Mouse (Mus musculus) forebrain, embryonic 12.5 days (tissue): ENCODE results near the gene Tnfsf10. TPM values are rescaled to one million over a fixed set of nuclear protein-coding genes. Genes with fewer than 3 reads are reported as not detected.
"Not testable (repeated sequence)": the region's sequence is repeated elsewhere in the genome, so short reads cannot be mapped to it uniquely, and the experiment has no call there.

Experiments used
- ATAC-seq: fragments of 200-750 bp; cut with Nextera tagmentation; 2 replicates; pipeline ENCODE4 v1.8.0; 2017; ENCODE audit warnings: moderate TSS enrichment; ENCODE audit not compliant: low FRiP score
- H3K27ac ChIP-seq: fragments of 300-500 bp; sonication (generic); 2 replicates; pipeline ENCODE4 v1.5.1; 2016; ENCODE audit warnings: mild to moderate bottlenecking
- H3K27me3 ChIP-seq: fragments of 300-500 bp; sonication (generic); 2 replicates; pipeline ENCODE4 v1.6.1; 2016; ENCODE audit warnings: mild to moderate bottlenecking
- H3K36me3 ChIP-seq: fragments of 300-500 bp; sonication (generic); replicated peaks from 2 replicates; pipeline ENCODE4 v1.6.1; 2016; ENCODE audit warnings: mild to moderate bottlenecking
- H3K4me1 ChIP-seq: fragments of 300-500 bp; sonication (generic); 2 replicates; pipeline ENCODE4 v1.6.1; 2016
- H3K4me2 ChIP-seq: fragments of 300-500 bp; sonication (generic); 2 replicates; pipeline ENCODE4 v1.6.1; 2016; ENCODE audit warnings: mild to moderate bottlenecking, moderate library complexity
- H3K4me3 ChIP-seq: fragments of 300-500 bp; sonication (generic); replicated peaks from 2 replicates; pipeline ENCODE4 v1.5.1; 2016; ENCODE audit warnings: mild to moderate bottlenecking
- H3K9ac ChIP-seq: fragments of 300-500 bp; sonication (generic); 2 replicates; pipeline ENCODE4 v1.6.1; 2016; ENCODE audit warnings: mild to moderate bottlenecking
- H3K9me3 ChIP-seq: fragments of 300-500 bp; sonication (generic); 2 replicates; pipeline ENCODE4 v1.6.1; 2016
- WGBS: fragments of 180-500 bp; shearing (Covaris S2); methylation state at CpG from one replicate; pipeline ENCODE4 v1.1.7; 2016; 5-methylcytosine and 5-hydroxymethylcytosine counted together
- polyA plus RNA-seq: library from polyadenylated mRNA; unstranded; fragments of >200 nt; fragmentation: Nextera tagmentation; extraction: Ambion mirVana; gene quantifications from 2 replicates; pipeline ENCODE4 v1.2.1, GENCODE M21; 2016

Tnfsf10 gene
- polyA plus RNA-seq, result not detected in 2 replicates

DNA sequence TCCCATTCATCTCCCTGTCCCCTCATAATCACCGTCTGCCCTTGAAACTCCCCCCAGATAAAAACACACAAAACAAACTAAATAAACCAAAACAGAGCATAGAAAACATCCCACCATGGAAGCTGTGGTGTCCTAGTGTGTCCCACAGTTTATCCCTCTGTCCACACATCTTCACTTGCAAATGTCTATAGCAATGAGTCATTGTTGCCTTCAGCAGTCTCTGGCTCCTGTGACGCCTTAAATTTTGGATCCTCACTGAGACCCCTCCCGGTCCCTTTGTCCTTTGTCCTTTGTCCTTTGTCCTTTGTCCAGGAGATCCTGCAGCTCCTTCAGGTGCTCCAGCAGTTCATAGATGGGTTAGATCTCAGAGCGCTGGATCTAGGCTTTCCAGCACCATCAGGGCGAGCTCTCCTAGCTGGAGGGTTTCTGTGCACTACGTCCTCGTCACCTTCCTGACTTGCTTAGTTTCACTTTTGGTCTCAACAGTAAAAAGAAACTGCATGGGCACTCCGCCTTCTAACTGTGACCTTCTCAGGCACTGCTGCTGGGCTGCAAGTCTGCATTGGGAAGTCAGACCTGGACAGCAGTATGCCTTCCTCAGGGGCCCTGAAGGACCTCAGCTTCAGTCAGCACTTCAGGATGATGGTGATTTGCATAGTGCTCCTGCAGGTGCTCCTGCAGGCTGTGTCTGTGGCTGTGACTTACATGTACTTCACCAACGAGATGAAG is at the start of gene Tnfsf10:
Gene Tnfsf10, plus strand, starts transcription at position 470 of the 729 bp plus-strand sequence.
- no peaks in the 10 kb centered on the region for H3K27me3 ChIP-seq
- WGBS, result 68% methylated on average over 9 of the region's 9 CpGs
- H3K9me3 ChIP-seq, result no peaks in the 10 kb centered on the region
- no peak within 1 kb of the TSS for H3K9ac ChIP-seq
- H3K4me3 ChIP-seq, result no peak within 1 kb of the TSS
- ATAC-seq, result no peak
- H3K27ac ChIP-seq, result no peak within 1 kb of the TSS
- H3K36me3 ChIP-seq, result no peaks in the 10 kb centered on the region
- H3K4me1 ChIP-seq, result no peaks in the 10 kb centered on the region
- no peak within 1 kb of the TSS for H3K4me2 ChIP-seq

DNA sequence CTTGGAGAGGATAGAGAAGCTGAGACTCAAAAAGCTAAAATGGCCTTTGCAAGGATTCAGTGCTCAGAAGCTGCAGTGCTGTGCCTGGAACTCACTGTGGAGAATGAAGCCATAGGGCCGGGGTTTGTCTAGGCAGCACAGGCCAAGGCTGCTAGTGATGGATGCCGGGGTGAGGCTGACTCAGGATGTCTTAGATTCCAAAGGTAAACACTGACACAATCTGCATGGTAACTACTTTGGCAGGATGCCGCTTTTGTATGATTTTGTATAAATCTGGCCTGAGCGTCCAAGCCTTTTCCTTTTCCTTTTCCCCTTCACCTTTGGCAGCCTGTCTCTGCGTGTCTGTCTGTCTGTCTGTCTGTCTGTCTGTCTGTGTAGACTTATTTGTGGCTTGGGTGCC is 49.5 kb upstream of the Tnfsf10 start:
- no peak for ATAC-seq

DNA sequence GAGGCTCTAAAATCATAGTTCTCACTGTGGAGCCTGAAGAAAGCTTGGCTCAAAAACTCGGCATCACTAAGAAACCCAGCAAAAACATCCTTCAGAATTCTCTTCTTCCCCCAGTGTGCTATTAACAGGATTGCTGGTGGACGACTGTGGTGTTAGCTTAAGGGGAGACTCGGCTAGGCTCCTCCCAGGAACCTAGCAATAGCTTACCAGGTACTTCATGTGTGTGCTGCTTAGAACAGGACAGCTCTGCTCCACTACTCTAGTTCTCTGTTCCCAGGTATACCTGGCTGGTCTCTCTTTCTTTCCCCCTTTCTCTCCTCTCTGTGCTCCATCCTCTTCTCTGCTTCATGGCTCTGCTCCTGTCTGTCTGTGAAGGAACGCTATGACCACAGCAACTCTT is 48.9 kb upstream of the Tnfsf10 start:
- Histone ChIP-seq H3K4me3 (no peak overlapping the region), H3K9me3 (no peaks in the 10 kb centered on the region), H3K27me3 (no peaks in the 10 kb centered on the region), H3K27ac (no peak overlapping the region), H3K9ac (no peak overlapping the region), H3K36me3 (no peaks in the 10 kb centered on the region), H3K4me1 (0 out of 2 replicates have a peak, but pooled peaks cover 4% of the 10 kb centered on the region), H3K4me2 (no peak overlapping the region)
- 80% methylated on average over 4 of the region's 4 CpGs for WGBS
- ATAC-seq, result no peak

More for the DNA sequence above, 49.5 kb upstream of the Tnfsf10 start:
- H3K36me3 ChIP-seq, result no peaks in the 10 kb centered on the region
- H3K4me1 ChIP-seq, result 0 out of 2 replicates have a peak, but pooled peaks cover 4% of the 10 kb centered on the region
- no peak overlapping the region for H3K9ac ChIP-seq
- no peaks in the 10 kb centered on the region for H3K9me3 ChIP-seq
- H3K4me2 ChIP-seq, result no peak overlapping the region
- no peak overlapping the region for H3K27ac ChIP-seq
- no peaks in the 10 kb centered on the region for H3K27me3 ChIP-seq
- 92% methylated on average over 5 of the region's 5 CpGs for WGBS
- no peak overlapping the region for H3K4me3 ChIP-seq

DNA sequence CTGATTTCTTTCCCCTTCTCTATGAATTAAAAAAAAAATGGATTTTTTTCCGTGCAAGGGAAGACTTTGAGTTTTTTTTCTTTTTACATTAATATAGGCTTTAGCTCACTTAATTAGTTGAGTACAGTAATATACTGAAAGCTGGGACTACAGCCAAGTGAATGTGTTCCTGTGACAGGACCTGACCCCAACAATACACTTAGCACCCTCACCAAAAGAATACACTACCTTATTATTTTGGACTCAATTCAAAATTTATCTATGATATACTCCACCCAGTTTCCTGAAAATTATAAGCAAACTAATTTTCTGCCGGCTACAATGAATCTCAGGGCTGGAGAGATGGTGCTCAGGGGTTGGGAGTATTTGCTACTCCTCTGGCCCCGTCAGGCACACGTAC is 47.7 kb upstream of the Tnfsf10 start:
- WGBS, result 88% methylated on average over 4 of the region's 4 CpGs
- ATAC-seq, result no peak
- H3K36me3 ChIP-seq, result no peaks in the 10 kb centered on the region
- H3K27ac ChIP-seq, result no peak overlapping the region
- H3K9me3 ChIP-seq, result no peaks in the 10 kb centered on the region
- H3K4me3 ChIP-seq, result no peak overlapping the region
- no peak overlapping the region for H3K9ac ChIP-seq
- 0 out of 2 replicates have a peak, but pooled peaks cover 4% of the 10 kb centered on the region for H3K4me1 ChIP-seq
- no peaks in the 10 kb centered on the region; the same call in 1 of the 2 replicates for H3K27me3 ChIP-seq
- H3K4me2 ChIP-seq, result no peak overlapping the region

DNA sequence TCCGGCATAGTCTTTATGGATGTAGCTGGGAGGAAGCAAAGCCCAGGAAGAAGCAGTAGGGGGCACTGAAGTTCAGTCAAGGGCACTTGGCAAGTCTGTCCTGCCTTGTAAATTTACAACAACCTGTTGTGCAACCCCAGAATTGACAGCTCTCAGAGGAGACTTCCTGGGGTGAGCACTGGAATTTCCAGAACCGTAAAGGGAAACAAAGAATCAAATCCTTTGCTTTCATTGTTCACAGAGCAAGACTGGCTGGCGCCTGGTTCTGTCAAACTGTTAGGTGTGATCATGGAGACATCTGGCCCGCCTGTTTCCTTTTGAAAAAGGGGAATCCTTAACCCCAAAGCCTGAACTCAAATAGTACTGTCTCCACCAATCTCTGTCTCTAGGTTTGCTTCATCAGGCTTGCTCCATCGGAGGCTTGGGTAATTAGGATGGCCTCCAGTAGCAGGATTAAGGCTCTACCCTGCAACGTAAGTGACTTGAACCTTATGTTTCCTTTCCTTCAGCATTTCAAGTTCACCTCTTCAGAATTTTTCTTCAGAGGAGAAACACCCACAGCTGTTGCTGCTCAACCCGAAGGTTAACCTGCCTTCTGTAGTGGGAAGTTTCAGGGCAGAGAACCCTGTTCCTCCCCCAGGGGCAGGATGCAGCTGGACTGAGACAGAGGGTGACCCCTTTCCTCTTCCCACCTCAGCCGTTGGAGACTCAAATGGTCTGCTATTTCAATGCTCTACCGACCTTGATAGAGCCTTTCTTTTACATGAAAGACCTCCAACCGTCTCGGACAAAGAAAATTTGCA is 46.5 kb upstream of the Tnfsf10 start:
- Histone ChIP-seq H3K27ac (no peak overlapping the region), H3K4me3 (no peak overlapping the region), H3K27me3 (no peaks in the 10 kb centered on the region; the same call in 1 of the 2 replicates), H3K36me3 (no peaks in the 10 kb centered on the region), H3K9me3 (no peaks in the 10 kb centered on the region), H3K4me1 (0 out of 2 replicates have a peak, but pooled peaks cover 4% of the 10 kb centered on the region), H3K9ac (no peak overlapping the region), H3K4me2 (no peak overlapping the region)
- 41% methylated on average over 11 of the region's 11 CpGs for WGBS
- ATAC-seq, result no peak

DNA sequence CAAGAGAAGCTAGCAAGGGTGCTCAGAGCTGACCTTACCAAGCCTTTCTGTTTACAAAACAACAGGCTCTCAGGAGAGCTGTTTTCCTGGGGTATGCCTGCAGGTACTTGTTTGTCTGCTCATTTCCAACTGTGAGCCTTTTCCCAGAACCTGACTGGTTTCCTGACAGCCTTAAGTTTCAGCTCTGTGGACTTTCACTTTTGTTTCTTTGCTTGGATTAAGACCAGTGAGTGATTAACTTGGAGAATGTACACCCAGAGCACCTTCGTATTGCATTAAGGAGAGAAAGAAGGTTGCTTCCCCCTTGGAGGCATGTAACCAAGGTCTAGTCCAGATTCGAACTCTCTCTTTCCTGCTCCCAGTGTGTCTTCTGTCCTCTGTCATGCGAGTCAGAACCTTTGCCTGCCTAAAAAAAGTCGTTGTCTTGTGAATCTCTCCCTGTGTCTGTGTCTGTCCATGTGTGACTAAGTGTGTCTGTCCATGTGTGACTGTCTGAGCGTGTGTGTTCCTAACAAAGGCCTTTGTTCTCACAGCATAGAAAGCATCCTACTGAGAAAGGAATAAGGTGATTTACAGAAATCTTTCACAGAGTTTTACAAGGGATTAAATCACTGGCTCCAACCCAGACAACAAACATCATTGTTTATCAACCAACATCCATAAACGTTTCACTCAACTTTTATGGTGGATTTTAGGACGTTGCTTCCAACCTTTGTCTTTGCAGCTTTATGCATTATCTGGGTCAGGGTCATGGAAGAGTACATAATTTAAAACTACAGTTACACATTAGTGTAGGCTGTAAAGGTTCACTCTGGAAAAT is 43.7 kb upstream of the Tnfsf10 start:
- WGBS, result 18% methylated on average over 7 of the region's 7 CpGs
- Histone ChIP-seq H3K4me3 (no peak overlapping the region), H3K4me2 (no peak overlapping the region), H3K27ac (no peak overlapping the region), H3K27me3 (no peaks in the 10 kb centered on the region; the same call in 1 of the 2 replicates), H3K9me3 (no peaks in the 10 kb centered on the region), H3K9ac (no peak overlapping the region), H3K36me3 (no peaks in the 10 kb centered on the region), H3K4me1 (0 out of 2 replicates have a peak, but pooled peaks cover 4% of the 10 kb centered on the region)
- no peak for ATAC-seq

DNA sequence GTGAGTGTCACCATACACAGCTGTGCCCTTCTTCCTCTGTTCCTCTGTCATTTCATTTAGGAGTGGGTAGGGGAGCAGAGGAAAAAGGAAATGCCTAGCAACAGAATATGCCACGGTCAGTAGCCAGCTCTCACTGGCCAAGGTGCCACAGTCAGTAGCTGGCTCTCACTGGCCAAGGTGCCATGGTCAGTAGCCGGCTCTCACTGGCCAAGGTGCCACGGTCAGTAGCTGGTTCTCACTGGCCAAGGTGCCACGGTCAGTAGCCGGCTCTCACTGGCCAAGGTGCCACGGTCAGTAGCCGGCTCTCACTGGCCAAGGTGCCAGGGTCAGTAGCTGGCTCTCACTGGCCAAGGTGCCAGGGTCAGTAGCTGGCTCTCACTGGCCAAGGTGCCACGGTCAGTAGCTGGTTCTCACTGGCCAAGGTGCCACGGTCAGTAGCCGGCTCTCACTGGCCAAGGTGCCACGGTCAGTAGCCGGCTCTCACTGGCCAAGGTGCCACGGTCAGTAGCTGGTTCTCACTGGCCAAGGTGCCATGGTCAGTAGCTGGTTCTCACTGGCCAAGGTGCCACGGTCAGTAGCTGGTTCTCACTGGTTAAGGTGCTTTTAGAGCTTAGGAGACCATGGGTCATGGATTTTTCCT is 37.4 kb upstream of the Tnfsf10 start:
- 97% methylated on average over 14 of the region's 14 CpGs for WGBS
- not testable (repeated sequence) for H3K4me3 ChIP-seq, H3K27ac ChIP-seq, ATAC-seq, H3K36me3 ChIP-seq, H3K9me3 ChIP-seq, H3K4me2 ChIP-seq, H3K9ac ChIP-seq
- Histone ChIP-seq H3K4me1 (peaks cover 15% of the 10 kb centered on the region), H3K27me3 (peaks cover 14% of the 10 kb centered on the region; the same call in 1 of the 2 replicates)

DNA sequence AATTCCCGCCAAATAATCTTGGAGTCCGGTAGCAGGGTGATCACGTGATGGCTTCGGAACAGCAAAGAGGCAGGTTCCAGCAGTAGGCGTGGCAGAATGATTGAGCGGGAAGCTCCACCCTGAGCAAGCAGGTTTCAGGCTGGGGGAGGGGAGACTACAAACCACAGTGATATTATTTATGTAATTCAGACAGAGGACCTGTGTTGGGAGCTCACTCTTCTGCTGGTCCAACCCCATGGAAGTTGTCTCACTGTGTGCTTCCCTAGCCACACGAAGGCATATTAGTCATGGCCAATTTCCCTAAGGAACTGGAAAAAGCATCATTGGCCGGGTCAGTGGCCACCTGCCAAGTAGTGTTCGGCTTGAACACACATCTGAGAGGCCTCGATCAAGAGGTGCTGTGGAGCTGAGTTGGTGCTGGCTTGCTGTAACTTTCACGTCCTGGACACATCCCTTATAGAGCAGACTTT is 36.5 kb upstream of the Tnfsf10 start:
- no peak overlapping the region for H3K4me3 ChIP-seq
- 69% methylated on average over 11 of the region's 11 CpGs for WGBS
- H3K27me3 ChIP-seq, result peaks cover 14% of the 10 kb centered on the region; the same call in 1 of the 2 replicates
- no peak for ATAC-seq
- no peaks in the 10 kb centered on the region for H3K9me3 ChIP-seq
- no peaks in the 10 kb centered on the region for H3K36me3 ChIP-seq
- no peak overlapping the region for H3K27ac ChIP-seq
- peaks cover 15% of the 10 kb centered on the region for H3K4me1 ChIP-seq
- no peak overlapping the region for H3K4me2 ChIP-seq
- H3K9ac ChIP-seq, result no peak overlapping the region

DNA sequence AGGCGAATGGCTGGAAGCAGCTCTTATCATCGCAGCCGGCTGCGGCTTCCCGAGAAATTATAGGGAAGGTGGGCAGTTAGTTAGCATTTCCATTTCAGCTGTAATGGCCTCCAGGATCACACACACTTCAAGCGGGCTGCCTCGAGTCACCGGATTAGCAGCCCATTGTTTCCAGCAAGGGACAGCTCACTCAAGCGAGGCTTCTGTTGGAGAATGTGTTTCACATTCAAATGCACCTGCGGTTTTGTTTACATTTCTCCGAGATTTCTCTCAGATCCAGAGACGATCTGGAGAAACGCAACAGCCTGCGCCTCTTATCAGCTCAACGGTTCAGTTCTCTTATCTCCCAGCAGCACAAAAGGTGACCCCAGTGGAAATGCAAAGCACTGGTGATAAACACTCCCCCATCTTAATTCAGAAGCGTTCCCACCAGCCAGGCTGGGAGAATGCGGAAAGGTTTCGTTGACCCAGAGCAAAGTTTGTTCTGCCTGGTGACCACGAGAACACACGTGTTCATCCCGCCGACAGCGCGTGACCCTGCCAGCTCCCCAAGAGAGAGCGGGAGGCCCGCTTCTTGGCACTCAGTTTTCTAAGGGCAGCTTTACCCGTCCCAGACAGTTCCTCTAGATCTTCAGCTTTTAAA is 33.6 kb upstream of the Tnfsf10 start:
- Histone ChIP-seq H3K27me3 (peaks cover 14% of the 10 kb centered on the region; the same call in 1 of the 2 replicates), H3K4me3 (peak overlapping the region; percentile 35), H3K36me3 (no peaks in the 10 kb centered on the region), H3K27ac (no peak overlapping the region), H3K4me1 (peaks cover 15% of the 10 kb centered on the region), H3K9me3 (no peaks in the 10 kb centered on the region), H3K9ac (peak overlapping the region; percentile 36; the same call in 1 of the 2 replicates), H3K4me2 (peak overlapping the region; percentile 61)
- WGBS, result 2% methylated on average over 27 of the region's 27 CpGs
- peak; percentile 76 for ATAC-seq

DNA sequence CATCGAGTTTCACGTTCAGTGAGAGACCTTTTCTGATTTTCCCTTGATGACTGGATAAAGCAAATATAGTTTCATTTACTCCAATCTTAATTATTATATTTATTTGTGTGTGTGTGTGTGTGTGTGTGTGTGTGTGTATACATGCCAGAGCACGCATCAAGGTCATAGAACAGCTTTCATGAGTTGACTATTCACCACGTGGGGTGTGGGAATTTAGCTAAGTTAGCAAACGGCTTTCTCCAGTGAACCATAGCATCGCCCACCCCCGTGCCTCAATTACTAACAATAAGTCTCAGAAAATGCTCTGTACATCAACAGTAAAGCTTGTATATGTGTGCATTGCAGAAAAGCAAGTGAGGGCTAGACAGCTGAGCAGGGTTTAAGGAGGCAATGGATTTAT is 33.0 kb upstream of the Tnfsf10 start:
- H3K27ac ChIP-seq, result no peak overlapping the region
- WGBS, result 43% methylated on average over 7 of the region's 7 CpGs
- peak overlapping the region; percentile 35; the same call in 1 of the 2 replicates for H3K4me3 ChIP-seq
- peaks cover 15% of the 10 kb centered on the region for H3K4me1 ChIP-seq
- peaks cover 14% of the 10 kb centered on the region; the same call in 1 of the 2 replicates for H3K27me3 ChIP-seq
- H3K4me2 ChIP-seq, result peak overlapping the region; percentile 61
- H3K36me3 ChIP-seq, result no peaks in the 10 kb centered on the region
- ATAC-seq, result peak; percentile 18; the same call in 1 of the 2 replicates
- no peak overlapping the region for H3K9ac ChIP-seq
- no peaks in the 10 kb centered on the region for H3K9me3 ChIP-seq

DNA sequence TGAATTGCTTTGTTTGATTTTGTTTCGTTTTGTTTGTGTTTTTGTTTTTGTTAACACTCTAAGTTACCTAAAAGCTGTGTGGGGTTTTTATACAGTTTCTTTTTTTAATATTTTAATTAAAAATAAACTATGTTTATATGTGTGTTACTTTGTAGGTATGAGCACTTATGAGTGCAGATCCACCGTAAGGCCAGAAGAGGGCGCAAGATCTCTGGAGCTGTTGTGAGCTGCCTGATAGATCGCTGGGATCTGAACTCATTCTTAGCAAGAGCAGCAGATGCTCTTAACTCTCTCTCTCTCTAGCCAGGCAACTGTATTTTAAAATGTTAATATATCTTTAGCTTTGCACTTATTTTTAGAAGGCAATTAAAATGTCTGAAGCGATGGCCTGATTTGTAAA is 32.6 kb upstream of the Tnfsf10 start:
- Histone ChIP-seq H3K9me3 (no peaks in the 10 kb centered on the region), H3K27me3 (peaks cover 14% of the 10 kb centered on the region; the same call in 1 of the 2 replicates), H3K36me3 (no peaks in the 10 kb centered on the region), H3K27ac (no peak overlapping the region), H3K4me2 (no peak overlapping the region), H3K9ac (no peak overlapping the region), H3K4me3 (no peak overlapping the region), H3K4me1 (peaks cover 15% of the 10 kb centered on the region)
- WGBS, result 91% methylated on average over 5 of the region's 5 CpGs
- no peak for ATAC-seq
